ENCODE assay signal across 10 mouse cellular contexts in genomic region chr9:71750015-71750672, GRCm38 (mm10). TPM values are rescaled to one million over a fixed set of nuclear protein-coding genes. Genes with fewer than 3 reads are reported as not detected.
A peak's percentile ranks its signal among the peaks of the same experiment; 100 is the strongest.
DNase-seq lines count a peak whose midpoint lies in the region; ATAC-seq lines count a peak whose summit lies in the region.
"Had no signal": no experiment of that assay in that cellular context is flagged by ENCODE, and none has a peak within 500 bp of the region (broad histone marks: within the 10 kb centered on the region; RNA-seq: fewer than 3 reads in every experiment).

No protein-coding gene starts in this region.

- no peaks in the 10 kb centered on the region for H3K9me3 ChIP-seq in liver, embryonic 11.5 days (ENCODE audit: control insufficient read depth, low read length)
- no peaks in the 10 kb centered on the region for H3K9me3 ChIP-seq in forebrain, embryonic 13.5 days (replicated peaks)

- H3K4me1 ChIP-seq in liver, embryonic 11.5 days (replicated peaks; ENCODE audit: control insufficient read depth, insufficient read depth, low read length) = peaks cover 20% of the 10 kb centered on the region
- H3K4me1 ChIP-seq in forebrain, embryonic 13.5 days = peaks cover 13% of the 10 kb centered on the region

- WGBS in liver, embryonic 11.5 days = 15% methylated on average over 4 of the region's 4 CpGs
- WGBS in forebrain, embryonic 13.5 days = 1% methylated on average over 4 of the region's 4 CpGs

- peak; percentile 15 for DNase-seq in liver
- no peak for DNase-seq in liver, embryonic 11.5 days (ENCODE audit: low spot score)
- peak; percentile 54 for DNase-seq in kidney, postnatal 14 days
- peak; percentile 35 for DNase-seq in retina, postnatal 1 day
- no peak for DNase-seq in ovary, postnatal 10 days (ENCODE audit: low spot score)
- no peak for DNase-seq in right cerebral cortex, adult 18-20 months
- DNase-seq in cerebellum, adult 8-10 months = no peak
- DNase-seq: cerebellum, adult 9-10 months had no signal

- no peak overlapping the region; the same call in 1 of the 2 replicates for H3K4me2 ChIP-seq in liver, embryonic 11.5 days
- H3K4me2 ChIP-seq in forebrain, embryonic 13.5 days = 0 out of 2 replicates have a peak overlapping the region, but pooled peaks have one; percentile 2

- H3K9ac ChIP-seq in liver, embryonic 11.5 days (ENCODE audit: low read depth, low read length) = no peak overlapping the region
- no peak overlapping the region for H3K9ac ChIP-seq in forebrain, embryonic 13.5 days
- H3K9ac ChIP-seq: liver, embryonic 14.5 days had no signal

- H3K36me3 ChIP-seq in liver, embryonic 11.5 days (ENCODE audit: control insufficient read depth, insufficient read depth, low read length) = no peaks in the 10 kb centered on the region
- no peaks in the 10 kb centered on the region for H3K36me3 ChIP-seq in forebrain, embryonic 13.5 days (ENCODE audit: poor library complexity, severe bottlenecking)

- no peak overlapping the region for H3K27ac ChIP-seq in liver, embryonic 11.5 days (ENCODE audit: low read depth, low read length)
- peak overlapping the region; percentile 25; the same call in 1 of the 2 replicates for H3K27ac ChIP-seq in forebrain, embryonic 13.5 days
- H3K27ac ChIP-seq: liver, embryonic 14.5 days had no signal

- no peak for ATAC-seq in liver, embryonic 11.5 days (replicated peaks; ENCODE audit: low FRiP score)
- ATAC-seq in forebrain, embryonic 13.5 days = peak; percentile 41; the same call in 1 of the 2 replicates

- no peak overlapping the region for H3K4me3 ChIP-seq in liver, embryonic 11.5 days (ENCODE audit: low read depth, low read length)
- no peak overlapping the region for H3K4me3 ChIP-seq in forebrain, embryonic 13.5 days

- no peaks in the 10 kb centered on the region for H3K27me3 ChIP-seq in liver, embryonic 11.5 days (replicated peaks; ENCODE audit: control insufficient read depth, insufficient read depth, low read length)
- H3K27me3 ChIP-seq in forebrain, embryonic 13.5 days = no peaks in the 10 kb centered on the region

RNA-seq across cellular contexts. Expression of gene Cgnl1, which starts 21.3 kb away (rescaled TPM):
- polyA plus RNA-seq in liver, embryonic 11.5 days (2014; fragmentation: Nextera tagmentation; extraction: Ambion mirVana) = 4.5 and 5.9 TPM in 2 replicates
- polyA plus RNA-seq in forebrain, embryonic 13.5 days (2015; fragmentation: Nextera tagmentation; extraction: Ambion mirVana) = 4.0 TPM in 2 replicates

Comparison
In these comparisons a context has a peak if more than half of its experiments do, and no peak if none do; other contexts are left out.
1. DNase-seq: peak in liver (single experiment), kidney, postnatal 14 days (single experiment) and retina, postnatal 1 day (single experiment); none in liver, embryonic 11.5 days (single experiment), ovary, postnatal 10 days (single experiment), right cerebral cortex, adult 18-20 months (single experiment) and cerebellum, adult 8-10 months (single experiment).